Mouse (Mus musculus): ENCODE data around the gene Ltb4r1.
"Not testable (repeated sequence)": the region's sequence is repeated elsewhere in the genome, so short reads cannot be mapped to it uniquely, and the experiment has no call there.

DNA sequence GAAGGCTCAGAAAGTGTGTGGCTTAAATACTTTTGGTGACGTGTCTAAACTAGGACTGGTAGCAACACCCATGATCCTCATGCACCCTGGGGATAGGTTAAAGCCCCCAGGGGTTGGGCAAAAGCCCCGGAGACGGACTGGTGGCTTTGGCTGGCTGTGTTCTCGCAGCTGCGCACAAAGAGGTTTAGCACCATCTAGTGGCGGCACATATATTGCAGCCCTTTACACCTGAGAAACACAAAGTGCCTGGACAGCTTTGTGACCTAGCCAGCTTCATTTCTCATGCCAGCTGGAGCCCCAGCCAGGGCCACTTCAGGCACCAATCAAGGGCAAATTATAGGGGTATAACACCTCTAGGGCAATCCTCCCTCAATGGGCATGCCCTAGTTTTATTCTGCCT, 5.6 kb upstream of the Ltb4r1 start:
- TF ChIP-seq CTCF (IDR thresholded peaks at IDR 0.05; ENCODE audit: insufficient read depth, low read length) = peak; percentile 66
- TF ChIP-seq POLR2A (IDR thresholded peaks at IDR 0.05; ENCODE audit: borderline replicate concordance, extremely low read depth, low read depth, low read length) = not testable (repeated sequence)

Data from lung, adult 2 months (tissue).